Mouse (Mus musculus) neural tube, embryonic 14.5 days (tissue): ENCODE results near the gene Rabl6. TPM values are rescaled to one million over a fixed set of nuclear protein-coding genes. Genes with fewer than 3 reads are reported as not detected.
A peak's percentile ranks its signal among the peaks of the same experiment; 100 is the strongest.

Experiments used
- ATAC-seq: fragments of 200-750 bp; cut with Nextera tagmentation; 2 replicates; pipeline ENCODE4 v1.8.0; 2017; ENCODE audit warnings: low read depth, mild to moderate bottlenecking, moderate TSS enrichment, moderate library complexity
- H3K27ac ChIP-seq: fragments of 300-500 bp; sonication (generic); 2 replicates; pipeline ENCODE4 v1.5.1; 2014; ENCODE audit warnings: low read depth, mild to moderate bottlenecking, control low read depth, low read length, moderate library complexity, mixed read lengths
- H3K27me3 ChIP-seq: fragments of 300-500 bp; sonication (generic); 2 replicates; pipeline ENCODE4 v1.6.1; 2014; ENCODE audit warnings: low read length; ENCODE audit not compliant: control insufficient read depth, insufficient read depth
- H3K36me3 ChIP-seq: fragments of 300-500 bp; sonication (generic); 2 replicates; pipeline ENCODE4 v1.6.1; 2014; ENCODE audit warnings: low read length, mixed read lengths; ENCODE audit not compliant: control insufficient read depth, insufficient read depth
- H3K4me1 ChIP-seq: fragments of 300-500 bp; sonication (generic); 2 replicates; pipeline ENCODE4 v1.6.1; 2014; ENCODE audit warnings: low read length; ENCODE audit not compliant: control insufficient read depth, insufficient read depth
- H3K4me2 ChIP-seq: fragments of 300-500 bp; sonication (generic); 2 replicates; pipeline ENCODE4 v1.6.1; 2014; ENCODE audit warnings: mild to moderate bottlenecking, low read depth, low read length, control low read depth
- H3K4me3 ChIP-seq: fragments of 300-500 bp; sonication (generic); 2 replicates; pipeline ENCODE4 v1.5.1; 2014; ENCODE audit warnings: low read depth, low read length, control low read depth, mixed read lengths
- H3K9ac ChIP-seq: fragments of 300-500 bp; sonication (generic); replicated peaks from 2 replicates; pipeline ENCODE4 v1.6.1; 2014; ENCODE audit warnings: low read depth, mild to moderate bottlenecking, control low read depth, low read length, mixed read lengths
- H3K9me3 ChIP-seq: fragments of 300-500 bp; sonication (generic); 2 replicates; pipeline ENCODE4 v1.6.1; 2016; ENCODE audit warnings: low read length; ENCODE audit not compliant: control insufficient read depth
- WGBS: fragments of 180-500 bp; shearing (Covaris S2); extraction: QIAGEN DNeasy Blood & Tissue Kit; methylation state at CpG from one replicate; pipeline ENCODE4 v1.1.7; 2014; 5-methylcytosine and 5-hydroxymethylcytosine counted together
- polyA plus RNA-seq: library from polyadenylated mRNA; unstranded; fragments of >200 nt; fragmentation: Nextera tagmentation; extraction: Ambion mirVana; gene quantifications from 2 replicates; pipeline ENCODE4 v1.2.1, GENCODE M21; 2014

The Rabl6 gene
- polyA plus RNA-seq, 1 experiment from 2014 or later = 64.2 TPM

GRCm38 (mm10) chr2:25628738-25629137 lies 20.4 kb upstream of the Rabl6 start:
- no peak for ATAC-seq
- Histone ChIP-seq H3K9me3 (no peaks in the 10 kb centered on the region), H3K4me3 (no peak overlapping the region), H3K27me3 (no peaks in the 10 kb centered on the region), H3K4me1 (no peaks in the 10 kb centered on the region), H3K4me2 (no peak overlapping the region), H3K27ac (no peak overlapping the region), H3K36me3 (no peaks in the 10 kb centered on the region), H3K9ac (no peak overlapping the region)
- WGBS = 46% methylated on average over 4 of the region's 4 CpGs

DNA sequence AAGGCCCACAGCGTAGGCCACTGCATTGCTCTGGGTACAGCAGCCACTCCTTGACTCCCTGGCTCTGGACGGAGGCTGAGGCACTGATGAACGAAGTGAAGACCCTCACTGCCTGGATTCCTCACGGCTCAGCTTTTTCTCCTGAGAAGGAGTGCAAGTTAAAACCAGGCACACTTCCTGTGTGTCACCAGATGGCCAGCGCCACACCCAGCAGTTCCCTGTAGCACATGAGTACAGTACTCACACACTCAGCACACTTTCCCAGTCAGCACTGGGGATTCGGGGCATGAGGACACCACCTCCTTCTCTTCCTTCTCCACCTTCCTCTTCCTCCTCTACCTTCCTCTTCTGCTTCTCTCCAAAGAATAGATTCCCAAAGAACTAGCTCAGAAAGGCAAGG lies 19.5 kb upstream of the Rabl6 start, which contains the start of gene Fcna:
Gene Fcna (minus strand): TSS at position 220 of the 400 bp plus-strand sequence.
- 82% methylated on average over 6 of the region's 6 CpGs for WGBS

GRCm38 (mm10) chr2:25625986-25626385 lies 17.7 kb upstream of the Rabl6 start:
- no peak overlapping the region for H3K4me2 ChIP-seq
- no peaks in the 10 kb centered on the region for H3K9me3 ChIP-seq
- no peaks in the 10 kb centered on the region for H3K36me3 ChIP-seq
- 56% methylated on average over 5 of the region's 5 CpGs for WGBS
- H3K27ac ChIP-seq = no peak overlapping the region
- H3K27me3 ChIP-seq = no peaks in the 10 kb centered on the region
- no peak overlapping the region for H3K9ac ChIP-seq
- 0 out of 2 replicates have a peak, but pooled peaks cover 3% of the 10 kb centered on the region for H3K4me1 ChIP-seq
- ATAC-seq = no peak
- H3K4me3 ChIP-seq = no peak overlapping the region

More for the DNA sequence above, 19.5 kb upstream of the Rabl6 start, which contains the start of gene Fcna:
- H3K9me3 ChIP-seq = no peaks in the 10 kb centered on the region
- H3K4me1 ChIP-seq = no peaks in the 10 kb centered on the region
- H3K27ac ChIP-seq = no peak within 1 kb of the TSS
- no peak within 1 kb of the TSS for H3K4me3 ChIP-seq
- ATAC-seq = no peak
- H3K36me3 ChIP-seq = no peaks in the 10 kb centered on the region
- no peak within 1 kb of the TSS for H3K9ac ChIP-seq
- H3K4me2 ChIP-seq = no peak within 1 kb of the TSS
- H3K27me3 ChIP-seq = no peaks in the 10 kb centered on the region

DNA sequence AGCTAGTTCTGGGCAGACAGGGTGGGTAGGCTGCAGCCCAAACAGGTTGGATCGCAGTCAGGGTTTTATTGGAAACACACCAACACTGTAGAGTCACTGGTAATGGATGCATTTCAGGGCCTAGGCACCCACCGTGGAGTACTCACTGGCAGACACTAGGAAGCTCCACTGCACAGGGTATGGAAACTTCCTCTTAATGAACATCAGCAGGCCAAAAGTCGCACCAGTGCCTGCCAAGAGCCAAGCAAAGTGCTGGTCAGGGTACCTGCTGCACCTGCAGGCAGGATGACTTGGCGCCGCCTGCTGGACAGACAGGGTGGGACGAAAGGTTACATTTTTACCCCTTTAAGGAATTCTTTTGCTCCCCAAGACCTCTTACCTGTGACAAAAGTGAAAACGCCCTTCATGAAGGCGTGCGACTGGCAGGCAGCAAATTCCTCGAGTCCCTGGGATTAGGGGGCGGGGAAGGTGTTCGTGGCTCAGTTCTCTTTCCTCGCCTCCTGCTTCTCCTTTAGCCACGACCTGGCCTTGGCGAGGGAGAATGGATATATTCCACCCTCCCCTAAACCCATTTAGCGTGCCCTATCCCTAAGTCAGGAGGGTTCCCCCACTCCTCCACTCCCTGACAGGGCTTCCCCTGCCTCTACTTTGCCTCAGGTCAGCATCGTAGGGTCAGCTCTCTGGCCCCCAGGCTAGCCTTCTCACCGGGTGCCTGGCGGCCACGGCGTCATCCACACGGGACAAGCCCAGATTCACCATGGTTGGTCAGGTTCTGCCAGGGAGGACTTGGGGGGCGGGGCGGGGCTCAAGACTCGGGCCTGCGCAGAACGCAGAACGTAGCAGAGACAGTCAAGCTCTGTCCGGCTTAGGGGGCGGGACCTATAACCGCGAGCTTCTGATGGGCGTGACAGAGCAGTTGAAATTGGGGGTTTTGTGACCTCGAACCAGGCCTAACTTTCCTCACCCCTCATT lies 13.2 kb upstream of the Rabl6 start, which contains the start of gene Tmem141:
Gene Tmem141 (minus strand): TSS at position 777 of the 972 bp plus-strand sequence.
- Histone ChIP-seq H3K36me3 (no peaks in the 10 kb centered on the region), H3K27ac (peak within 1 kb of the TSS; percentile 52; the same call in 1 of the 2 replicates), H3K9ac (peak within 1 kb of the TSS; percentile 77), H3K4me3 (peak within 1 kb of the TSS; percentile 49), H3K4me2 (peak within 1 kb of the TSS; percentile 76), H3K27me3 (peaks cover 4% of the 10 kb centered on the region; the same call in 1 of the 2 replicates), H3K4me1 (0 out of 2 replicates have a peak, but pooled peaks cover 3% of the 10 kb centered on the region), H3K9me3 (no peaks in the 10 kb centered on the region)
- 8% methylated on average over 34 of the region's 34 CpGs for WGBS
- peak; percentile 95 for ATAC-seq

DNA sequence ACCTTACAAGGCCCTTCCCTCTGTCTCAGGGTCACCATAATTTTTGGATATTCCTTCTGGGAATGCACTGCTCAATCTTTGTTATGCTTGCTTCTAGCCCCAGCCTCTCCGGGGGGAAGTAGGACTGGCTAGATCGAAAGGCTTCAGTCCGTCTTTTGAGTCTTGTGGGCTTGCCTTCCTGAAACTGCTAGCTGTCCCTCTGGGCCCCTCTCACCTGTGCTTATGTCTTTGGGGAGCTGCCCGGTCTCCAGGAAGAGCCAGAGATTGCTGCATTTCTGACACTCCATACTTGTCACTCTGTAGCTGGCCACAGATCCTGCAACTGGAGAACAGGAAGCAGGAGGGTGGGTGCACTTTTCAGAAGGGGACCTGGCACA lies 12.5 kb upstream of the Rabl6 start:
- no peaks in the 10 kb centered on the region for H3K36me3 ChIP-seq
- no peak for ATAC-seq
- WGBS = 91% methylated on average over 4 of the region's 4 CpGs

GRCm38 (mm10) chr2:25620386-25620785 lies 12.1 kb upstream of the Rabl6 start:
- Histone ChIP-seq H3K4me2 (no peak overlapping the region), H3K4me1 (0 out of 2 replicates have a peak, but pooled peaks cover 3% of the 10 kb centered on the region), H3K27ac (no peak overlapping the region), H3K4me3 (no peak overlapping the region), H3K36me3 (no peaks in the 10 kb centered on the region), H3K9me3 (no peaks in the 10 kb centered on the region), H3K27me3 (peaks cover 10% of the 10 kb centered on the region; the same call in 1 of the 2 replicates), H3K9ac (no peak overlapping the region)
- WGBS = 88% methylated on average over 6 of the region's 6 CpGs
- no peak for ATAC-seq

More for the DNA sequence above, 12.5 kb upstream of the Rabl6 start:
- Histone ChIP-seq H3K9me3 (no peaks in the 10 kb centered on the region), H3K27ac (no peak overlapping the region), H3K4me1 (0 out of 2 replicates have a peak, but pooled peaks cover 3% of the 10 kb centered on the region), H3K27me3 (peaks cover 6% of the 10 kb centered on the region; the same call in 1 of the 2 replicates), H3K4me2 (peak overlapping the region; percentile 76; the same call in 1 of the 2 replicates), H3K4me3 (no peak overlapping the region), H3K9ac (no peak overlapping the region)

DNA sequence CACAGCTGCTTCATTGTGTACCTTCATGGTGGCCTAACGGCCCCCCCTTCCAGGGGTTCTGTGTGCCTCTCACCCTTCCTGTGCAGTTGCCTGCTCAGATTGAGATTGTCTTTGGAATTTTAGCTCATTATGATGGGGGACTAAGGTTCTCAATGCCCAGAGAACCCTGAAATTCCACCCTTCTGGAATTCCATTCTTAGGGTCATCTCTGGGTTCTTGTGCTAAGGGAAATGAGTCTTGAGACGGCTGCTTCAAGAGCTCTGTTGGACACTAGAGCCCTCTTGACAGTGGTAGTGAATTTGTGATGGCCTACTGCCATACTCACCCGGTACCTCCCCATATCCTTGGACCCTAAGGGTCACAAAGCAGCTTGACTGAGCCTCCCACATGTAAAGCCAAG lies 9.3 kb upstream of the Rabl6 start, which contains the start of gene Ccdc183:
Gene Ccdc183 (minus strand): TSS at position 101 of the 400 bp plus-strand sequence.
- H3K27me3 ChIP-seq = peaks cover 13% of the 10 kb centered on the region; the same call in 1 of the 2 replicates

GRCm38 (mm10) chr2:25616398-25616797 lies 8.1 kb upstream of the Rabl6 start:
- 19% methylated on average over 22 of the region's 22 CpGs for WGBS
- no peak for ATAC-seq
- H3K27ac ChIP-seq = no peak overlapping the region
- no peak overlapping the region for H3K4me3 ChIP-seq
- peaks cover 13% of the 10 kb centered on the region; the same call in 1 of the 2 replicates for H3K27me3 ChIP-seq
- no peak overlapping the region for H3K4me2 ChIP-seq
- H3K9me3 ChIP-seq = no peaks in the 10 kb centered on the region
- 0 out of 2 replicates have a peak, but pooled peaks cover 3% of the 10 kb centered on the region for H3K4me1 ChIP-seq
- H3K9ac ChIP-seq = no peak overlapping the region
- H3K36me3 ChIP-seq = no peaks in the 10 kb centered on the region

More for the DNA sequence above, 9.3 kb upstream of the Rabl6 start, which contains the start of gene Ccdc183:
- Histone ChIP-seq H3K27ac (no peak within 1 kb of the TSS), H3K9me3 (no peaks in the 10 kb centered on the region), H3K4me2 (no peak within 1 kb of the TSS), H3K9ac (no peak within 1 kb of the TSS), H3K4me3 (no peak within 1 kb of the TSS), H3K4me1 (0 out of 2 replicates have a peak, but pooled peaks cover 3% of the 10 kb centered on the region), H3K36me3 (no peaks in the 10 kb centered on the region)
- no peak for ATAC-seq
- WGBS = 87% methylated on average over 3 of the region's 3 CpGs
